Mouse (Mus musculus) E14TG2a.4 (cell line): Measurements from ENCODE around the gene Gm20388.

Experiments
- H3K27me3 ChIP-seq: 2 replicates; pipeline ENCODE4 v1.6.1; 2014; ENCODE audit warnings: low read length, control low read depth; ENCODE audit not compliant: insufficient read depth
- H3K36me3 ChIP-seq: 2 replicates; pipeline ENCODE4 v1.6.1; 2014; ENCODE audit warnings: low read length, control low read depth; ENCODE audit not compliant: insufficient read depth
- H3K4me1 ChIP-seq: replicated peaks from 2 replicates; pipeline ENCODE4 v1.6.1; 2014; ENCODE audit warnings: low read depth, low read length, control low read depth
- H3K4me3 ChIP-seq: replicated peaks from 2 replicates; pipeline ENCODE4 v1.5.1; 2014; ENCODE audit warnings: mild to moderate bottlenecking, low read length
- H3K9me3 ChIP-seq: 2 replicates; pipeline ENCODE4 v1.6.1; 2014; ENCODE audit warnings: low read length, control low read depth
- CTCF ChIP-seq: conservative IDR thresholded peaks from 2 replicates; pipeline ENCODE4 v1.5.1; 2014; ENCODE audit warnings: low read length
- NANOG ChIP-seq: IDR thresholded peaks from 2 replicates; pipeline ENCODE4 v1.6.1; 2014; ENCODE audit warnings: borderline replicate concordance, low read length, mixed read lengths
- POU5F1 ChIP-seq: IDR thresholded peaks from 2 replicates; pipeline ENCODE4 v1.6.1; 2014; ENCODE audit warnings: low read length, borderline replicate concordance

Gene Gm20388

DNA sequence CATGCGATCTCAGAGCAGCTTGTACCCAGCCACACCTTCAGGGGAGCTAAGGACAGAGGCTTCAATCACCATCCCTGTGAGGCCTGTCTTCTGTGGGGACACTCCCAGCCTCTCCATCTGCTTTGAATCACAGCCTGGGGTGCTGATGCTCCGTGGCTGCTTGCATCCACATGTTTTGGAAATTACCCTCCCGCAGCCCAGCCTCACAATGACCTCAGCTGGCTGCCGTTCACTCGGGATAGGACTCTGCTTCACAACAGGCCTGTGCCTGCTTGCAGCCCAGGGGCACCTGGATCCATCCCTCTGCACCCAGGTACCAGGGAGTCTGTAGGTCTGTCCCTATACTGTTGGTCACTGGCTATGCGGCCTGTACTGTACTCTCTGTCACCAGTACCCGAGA lies 2153.7 kb downstream of the Gm20388 start:
- H3K4me1 ChIP-seq = no peaks in the 10 kb centered on the region
- H3K9me3 ChIP-seq = no peaks in the 10 kb centered on the region
- no peak overlapping the region for H3K4me3 ChIP-seq
- no peaks in the 10 kb centered on the region for H3K36me3 ChIP-seq
- TF ChIP-seq POU5F1 (no peak), NANOG (no peak), CTCF (no peak)
- H3K27me3 ChIP-seq = 0 out of 2 replicates have a peak, but pooled peaks cover 4% of the 10 kb centered on the region

DNA sequence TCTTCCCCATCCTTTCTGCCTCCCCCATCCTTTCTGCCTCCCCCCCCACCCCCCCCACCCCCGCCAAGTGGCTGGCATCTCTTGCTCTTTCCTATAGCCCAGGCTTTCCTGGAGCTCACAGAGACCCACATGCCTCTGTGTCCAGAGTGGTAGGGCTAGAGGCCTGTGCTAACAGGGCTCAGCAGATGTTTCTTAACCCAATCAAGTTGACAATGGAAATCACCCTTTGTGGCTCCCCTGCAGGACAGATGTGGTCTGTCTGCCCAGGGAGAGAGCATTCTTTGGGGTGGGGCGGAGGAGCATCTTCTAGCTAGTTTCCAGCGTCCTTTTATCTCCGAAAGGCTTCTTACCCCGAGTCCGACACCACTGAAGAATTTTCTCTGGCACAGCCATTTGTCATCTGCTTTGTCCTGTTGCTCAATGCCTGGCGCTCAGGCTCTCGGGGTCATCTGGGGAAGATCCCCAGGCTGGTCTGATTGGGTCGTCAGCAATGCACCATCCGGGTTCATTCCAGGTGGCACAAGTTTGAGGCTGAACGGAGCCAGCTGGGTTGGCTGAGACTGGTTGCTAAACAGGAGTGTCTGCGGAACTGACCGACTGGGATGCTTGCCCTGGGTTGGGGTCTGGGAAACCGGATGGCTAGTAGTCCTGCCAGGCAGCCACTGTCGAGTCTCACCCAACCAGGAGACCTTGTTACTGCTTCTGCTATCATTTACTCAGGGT lies 2157.3 kb downstream of the Gm20388 start:
- TF ChIP-seq NANOG = no peak
- TF ChIP-seq CTCF = no peak
- no peak for TF ChIP-seq POU5F1

DNA sequence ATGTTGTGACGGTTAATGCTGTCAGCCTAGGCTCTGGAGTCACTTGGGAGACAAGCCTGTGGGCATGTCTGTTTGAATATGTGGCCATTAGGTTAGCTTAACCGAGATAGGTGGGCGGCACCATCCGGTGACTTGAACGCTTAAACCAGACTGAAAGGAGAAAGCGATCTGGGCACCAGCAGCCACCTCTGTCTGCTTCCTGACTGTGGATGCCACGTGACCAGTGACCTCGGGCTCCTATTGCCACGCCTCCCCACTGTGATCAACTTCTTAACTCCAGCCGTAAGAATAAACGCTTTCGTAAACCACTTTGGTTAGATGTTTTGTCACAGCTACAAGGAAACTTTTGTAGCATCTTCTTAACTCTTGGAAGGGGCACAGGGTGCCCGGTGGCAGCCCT lies 2158.0 kb downstream of the Gm20388 start:
- Histone ChIP-seq H3K4me1 (no peaks in the 10 kb centered on the region), H3K27me3 (0 out of 2 replicates have a peak, but pooled peaks cover 5% of the 10 kb centered on the region), H3K4me3 (no peak overlapping the region), H3K9me3 (no peaks in the 10 kb centered on the region), H3K36me3 (no peaks in the 10 kb centered on the region)
- TF ChIP-seq POU5F1 (no peak), NANOG (no peak), CTCF (no peak)

More for the DNA sequence above, 2157.3 kb downstream of the Gm20388 start:
- no peak overlapping the region for H3K4me3 ChIP-seq
- H3K9me3 ChIP-seq = no peaks in the 10 kb centered on the region
- 0 out of 2 replicates have a peak, but pooled peaks cover 5% of the 10 kb centered on the region for H3K27me3 ChIP-seq
- no peaks in the 10 kb centered on the region for H3K36me3 ChIP-seq
- H3K4me1 ChIP-seq = no peaks in the 10 kb centered on the region

DNA sequence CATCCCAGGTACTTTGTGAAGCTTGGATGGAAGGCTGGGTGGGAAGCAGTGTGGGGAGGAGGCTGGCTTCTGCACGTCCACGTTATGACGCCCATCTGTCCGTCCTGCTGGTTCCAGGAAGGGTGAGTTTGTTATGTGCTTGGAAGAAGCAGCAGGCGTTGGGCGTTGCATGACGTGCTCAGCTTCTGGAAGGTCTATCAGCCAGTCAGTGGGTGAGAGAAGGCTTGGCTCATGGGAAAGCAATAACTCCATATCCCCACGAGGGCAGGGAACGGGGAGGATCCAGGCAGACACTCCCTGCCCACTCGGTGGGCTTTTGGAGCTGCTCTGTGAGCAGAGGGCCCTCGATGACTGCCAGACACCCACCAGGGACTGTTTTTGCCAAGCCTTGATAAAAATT lies 2158.6 kb downstream of the Gm20388 start:
- TF ChIP-seq POU5F1 = no peak
- TF ChIP-seq CTCF = no peak
- TF ChIP-seq NANOG = no peak
- Histone ChIP-seq H3K9me3 (no peaks in the 10 kb centered on the region), H3K36me3 (no peaks in the 10 kb centered on the region), H3K4me3 (no peak overlapping the region), H3K27me3 (0 out of 2 replicates have a peak, but pooled peaks cover 5% of the 10 kb centered on the region), H3K4me1 (no peaks in the 10 kb centered on the region)

DNA sequence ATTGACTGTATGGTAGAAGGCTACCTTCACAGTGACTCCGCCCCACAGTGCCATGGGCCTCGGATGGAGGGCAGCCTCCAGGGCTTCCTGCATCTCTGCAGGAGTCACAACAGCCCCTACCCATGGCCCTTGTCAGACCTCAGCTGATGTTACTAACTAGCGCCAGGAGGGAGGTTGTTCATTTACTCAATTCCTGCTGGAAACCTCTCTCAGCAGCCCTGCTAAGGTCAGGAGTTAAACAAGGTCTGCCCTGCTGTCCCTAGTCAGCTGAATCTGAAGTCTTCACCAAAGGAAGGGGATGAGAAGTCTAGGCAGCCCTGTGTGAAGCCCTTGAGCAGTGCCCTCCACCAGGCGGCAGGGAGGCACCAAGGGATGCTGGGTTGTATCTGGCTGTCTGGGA lies 2160.6 kb downstream of the Gm20388 start:
- Histone ChIP-seq H3K9me3 (no peaks in the 10 kb centered on the region), H3K4me1 (no peaks in the 10 kb centered on the region), H3K36me3 (no peaks in the 10 kb centered on the region), H3K27me3 (0 out of 2 replicates have a peak, but pooled peaks cover 5% of the 10 kb centered on the region), H3K4me3 (no peak overlapping the region)
- TF ChIP-seq NANOG (no peak), POU5F1 (no peak)

DNA sequence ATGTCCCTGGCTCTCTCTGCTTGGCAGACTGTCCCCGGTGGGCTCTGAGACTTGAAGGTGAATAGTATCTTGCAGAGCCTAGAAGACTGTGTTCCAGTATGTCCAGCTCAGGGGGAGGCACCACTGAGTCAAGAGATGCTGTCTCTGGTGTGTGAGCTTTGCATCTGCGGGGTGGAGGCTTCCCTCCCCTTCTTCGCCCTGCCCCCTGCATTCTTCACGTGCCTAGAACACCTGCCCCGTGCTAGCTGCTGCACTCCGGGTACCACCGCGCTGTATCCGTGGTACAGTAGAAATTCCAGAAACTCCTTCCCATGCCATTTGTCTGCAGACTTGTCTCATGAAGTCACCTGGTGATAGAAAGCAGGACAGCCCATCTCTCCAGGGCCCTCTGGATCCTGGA lies 2163.3 kb downstream of the Gm20388 start:
- H3K27me3 ChIP-seq = peaks cover 12% of the 10 kb centered on the region
- no peak for TF ChIP-seq POU5F1
- TF ChIP-seq CTCF = no peak
- TF ChIP-seq NANOG = no peak
- H3K9me3 ChIP-seq = no peaks in the 10 kb centered on the region

DNA sequence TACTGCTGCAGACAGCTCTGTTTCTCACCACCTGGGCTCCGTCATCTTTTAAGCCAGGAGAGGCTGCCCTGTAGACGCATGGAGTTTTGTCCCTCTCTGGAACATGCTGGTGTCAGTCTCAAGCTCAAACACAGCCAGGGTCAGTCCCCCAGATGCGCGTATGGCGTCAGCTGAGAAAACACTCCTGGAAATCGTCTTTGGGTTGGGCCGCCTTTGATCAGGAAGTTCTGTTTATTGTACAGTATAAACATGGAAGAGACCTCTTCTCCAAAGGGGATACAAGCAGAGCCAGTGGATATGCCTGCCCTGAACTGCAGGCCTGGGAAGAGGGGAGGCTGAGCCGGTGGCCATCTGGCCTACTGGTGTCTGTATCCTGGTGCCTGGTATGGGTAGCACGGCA lies 2163.8 kb downstream of the Gm20388 start:
- H3K27me3 ChIP-seq = peaks cover 7% of the 10 kb centered on the region
- H3K4me1 ChIP-seq = peaks cover 7% of the 10 kb centered on the region
- H3K9me3 ChIP-seq = no peaks in the 10 kb centered on the region
- TF ChIP-seq NANOG (no peak), CTCF (no peak), POU5F1 (no peak)
- H3K36me3 ChIP-seq = no peaks in the 10 kb centered on the region
- H3K4me3 ChIP-seq = no peak overlapping the region

More for the DNA sequence above, 2163.3 kb downstream of the Gm20388 start:
- H3K4me1 ChIP-seq = peaks cover 2% of the 10 kb centered on the region
- no peaks in the 10 kb centered on the region for H3K36me3 ChIP-seq
- H3K4me3 ChIP-seq = no peak overlapping the region

DNA sequence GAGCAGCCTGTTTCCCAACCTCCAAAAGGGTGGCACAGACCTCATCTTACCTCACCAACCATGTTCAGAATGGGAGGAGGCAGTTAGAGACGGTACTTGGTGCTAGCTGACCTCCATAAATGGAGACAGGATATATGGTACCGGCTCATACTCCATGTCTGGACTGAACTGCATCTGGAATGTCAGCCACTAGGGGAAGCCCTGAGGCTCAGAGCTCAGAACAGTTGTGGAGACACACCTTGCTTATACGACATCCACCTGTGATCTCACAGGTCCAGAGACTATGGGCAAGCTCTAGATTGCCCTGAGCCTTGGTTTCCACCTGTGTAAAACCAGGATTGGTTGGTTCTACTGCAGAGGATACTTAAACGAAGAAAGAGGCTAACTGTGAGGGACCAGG lies 2164.3 kb downstream of the Gm20388 start:
- Histone ChIP-seq H3K9me3 (no peaks in the 10 kb centered on the region), H3K4me3 (no peak overlapping the region), H3K4me1 (peaks cover 12% of the 10 kb centered on the region), H3K36me3 (no peaks in the 10 kb centered on the region), H3K27me3 (peaks cover 7% of the 10 kb centered on the region)
- TF ChIP-seq CTCF (no peak), NANOG (no peak), POU5F1 (no peak)

DNA sequence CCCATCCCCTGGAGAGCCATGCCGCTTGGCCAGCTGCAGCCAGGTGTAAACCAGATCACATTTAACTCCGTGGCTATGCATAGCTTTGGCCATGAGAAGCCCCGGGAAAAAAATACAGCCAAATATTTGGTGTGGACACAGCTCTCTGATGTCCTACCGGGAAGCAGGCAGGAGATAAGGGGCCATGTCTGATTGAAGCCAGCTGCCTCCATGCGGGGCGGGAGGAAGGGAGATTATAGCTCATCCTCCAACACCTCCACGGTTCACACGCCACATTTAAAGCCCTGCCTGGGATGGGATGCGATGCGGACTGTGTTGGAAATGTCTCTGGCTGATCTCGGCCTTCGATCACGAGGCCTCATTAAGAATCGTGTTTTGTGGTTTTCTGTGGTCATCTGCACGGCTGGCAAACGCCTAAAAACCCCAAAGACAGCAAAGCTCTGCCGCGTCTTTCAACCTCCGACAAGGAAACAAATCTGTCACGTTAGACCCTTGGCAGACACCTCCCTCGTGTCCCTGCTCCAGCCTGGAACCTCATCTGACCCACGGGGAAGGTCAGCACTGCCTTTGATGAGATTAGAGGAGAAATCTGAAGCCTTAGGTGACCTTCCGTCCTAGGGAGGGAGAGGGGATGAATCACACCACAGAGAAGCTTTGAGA lies 2165.7 kb downstream of the Gm20388 start:
- Histone ChIP-seq H3K27me3 (peaks cover 7% of the 10 kb centered on the region), H3K4me3 (no peak overlapping the region), H3K36me3 (no peaks in the 10 kb centered on the region), H3K9me3 (no peaks in the 10 kb centered on the region), H3K4me1 (peaks cover 21% of the 10 kb centered on the region)
- no peak for TF ChIP-seq NANOG
- TF ChIP-seq POU5F1 = no peak
- no peak for TF ChIP-seq CTCF
